Mouse (Mus musculus) ES-Bruce4 (cell line): ENCODE data around the gene Cdrt4.

Experiments
- CTCF ChIP-seq: IDR thresholded peaks from one replicate; pipeline ENCODE4 v1.8.1; 2011; ENCODE audit warnings: low read depth, low read length
- EP300 ChIP-seq: IDR thresholded peaks from 2 replicates; pipeline ENCODE4 v1.6.1; 2011; ENCODE audit warnings: low read depth, low read length; ENCODE audit not compliant: insufficient read depth
- POLR2A ChIP-seq: IDR thresholded peaks from one replicate; pipeline ENCODE4 v1.8.1; 2011; ENCODE audit warnings: low read length; ENCODE audit not compliant: insufficient read depth

DNA sequence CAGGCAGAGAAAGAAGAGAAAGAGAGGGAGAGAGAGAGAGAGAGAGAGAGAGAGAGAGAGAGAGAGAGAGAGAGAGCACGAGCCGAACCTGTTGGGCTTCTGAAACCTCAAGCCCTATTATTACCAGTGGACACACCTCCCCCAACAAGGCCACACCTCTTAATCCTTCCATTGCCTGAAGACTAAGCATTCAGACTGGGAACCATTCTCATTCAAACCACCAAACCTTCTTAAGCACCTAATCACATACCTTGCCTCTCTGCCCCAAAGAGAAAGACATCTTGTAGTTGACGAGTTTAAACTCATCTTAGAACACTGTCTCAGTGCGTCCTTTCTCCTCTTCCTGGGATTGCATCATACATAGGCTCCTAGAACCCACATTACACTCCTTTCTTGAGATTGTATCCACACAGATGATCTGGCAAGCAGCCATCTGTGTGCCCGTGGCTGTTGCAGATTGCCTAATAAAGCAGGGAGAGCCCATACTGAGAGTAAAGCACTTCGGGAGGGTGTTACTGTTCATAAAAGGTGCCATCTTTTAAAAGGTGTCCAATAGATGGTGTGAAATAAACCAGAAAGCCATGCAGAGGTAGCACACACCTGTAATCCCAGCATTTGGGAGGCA lies 47.0 kb upstream of the Cdrt4 start:
- TF ChIP-seq CTCF (no peak), POLR2A (no peak), EP300 (no peak)
